In genomic region chr14:29015896-29016295, GRCm38 (mm10) we compare ENCODE assay signal across 9 mouse cellular contexts. TPM values are rescaled to one million over a fixed set of nuclear protein-coding genes. Genes with fewer than 3 reads are reported as not detected.
DNase-seq lines count a peak whose midpoint lies in the region; ATAC-seq and TF ChIP-seq lines count a peak whose summit lies in the region.
"Had no signal": no experiment of that assay in that cellular context is flagged by ENCODE, and none has a peak within 500 bp of the region (broad histone marks: within the 10 kb centered on the region; RNA-seq: fewer than 3 reads in every experiment).

No protein-coding gene starts in this region.

- no peaks in the 10 kb centered on the region for H3K36me3 ChIP-seq in liver, adult 2 months (ENCODE audit: control insufficient read depth, insufficient read depth, low read length)
- no peaks in the 10 kb centered on the region for H3K36me3 ChIP-seq in forebrain, embryonic 14.5 days (ENCODE audit: control insufficient read depth, insufficient read depth, low read length)
- H3K36me3 ChIP-seq in neural tube, embryonic 15.5 days: no peaks in the 10 kb centered on the region

- no peaks in the 10 kb centered on the region for H3K79me2 ChIP-seq in liver, adult 2 months (ENCODE audit: control insufficient read depth, insufficient read depth, low read length)

- peaks cover 13% of the 10 kb centered on the region for H3K4me1 ChIP-seq in liver, adult 2 months (ENCODE audit: control insufficient read depth, insufficient read depth, low read length)
- peaks cover 5% of the 10 kb centered on the region; the same call in 1 of the 2 replicates for H3K4me1 ChIP-seq in forebrain, embryonic 14.5 days (ENCODE audit: control insufficient read depth, insufficient read depth, low read length)
- 0 out of 2 replicates have a peak, but pooled peaks cover 5% of the 10 kb centered on the region for H3K4me1 ChIP-seq in neural tube, embryonic 15.5 days
- H3K4me1 ChIP-seq: megakaryocyte, embryonic 14.5 days had no signal

- WGBS in liver, adult 2 months: 21% methylated on average over 5 of the region's 5 CpGs
- WGBS in forebrain, embryonic 14.5 days: 37% methylated on average over 5 of the region's 5 CpGs
- WGBS in neural tube, embryonic 15.5 days: 28% methylated on average over 5 of the region's 5 CpGs

- peak overlapping the region; percentile 73 for H3K27ac ChIP-seq in liver, adult 2 months (replicated peaks; ENCODE audit: insufficient read depth, low read depth, low read length)
- no peak overlapping the region for H3K27ac ChIP-seq in forebrain, embryonic 14.5 days (ENCODE audit: low read depth, low read length)
- H3K27ac ChIP-seq in neural tube, embryonic 15.5 days (replicated peaks): no peak overlapping the region

- H3K9me3 ChIP-seq in forebrain, embryonic 14.5 days (replicated peaks; ENCODE audit: control insufficient read depth, low read length): no peaks in the 10 kb centered on the region
- H3K9me3 ChIP-seq in neural tube, embryonic 15.5 days (replicated peaks): no peaks in the 10 kb centered on the region

- no peak overlapping the region for H3K4me3 ChIP-seq in liver, adult 2 months (ENCODE audit: insufficient read depth, low read depth, low read length)
- no peak overlapping the region for H3K4me3 ChIP-seq in forebrain, embryonic 14.5 days (ENCODE audit: low read depth, low read length)
- no peak overlapping the region for H3K4me3 ChIP-seq in neural tube, embryonic 15.5 days (replicated peaks)
- H3K4me3 ChIP-seq: megakaryocyte, embryonic 14.5 days had no signal

- no peak overlapping the region for H3K4me2 ChIP-seq in forebrain, embryonic 14.5 days (ENCODE audit: low read length)
- no peak overlapping the region for H3K4me2 ChIP-seq in neural tube, embryonic 15.5 days

- peak; percentile 98 for DNase-seq in liver, adult 2 months (ENCODE audit: extremely low read depth, low read depth, low spot score)
- DNase-seq in liver: no peak
- peak; percentile 54 for DNase-seq in forebrain, embryonic 14.5 days (ENCODE audit: low spot score)
- peak; percentile 65 to 71 for DNase-seq in kidney, postnatal 36 days
- no peak for DNase-seq in c-Kit-positive CD71-positive TER-119-positive erythroid progenitor cells, embryonic 14.5 days (ENCODE audit: low spot score)
- DNase-seq in lung, adult 18-20 months: no peak

- H3K27me3 ChIP-seq in liver, adult 2 months (ENCODE audit: control insufficient read depth, insufficient read depth, low read length): no peaks in the 10 kb centered on the region
- H3K27me3 ChIP-seq in forebrain, embryonic 14.5 days (replicated peaks; ENCODE audit: control insufficient read depth, insufficient read depth, low read length): no peaks in the 10 kb centered on the region
- H3K27me3 ChIP-seq in neural tube, embryonic 15.5 days (replicated peaks): no peaks in the 10 kb centered on the region
- H3K27me3 ChIP-seq: megakaryocyte, embryonic 14.5 days had no signal

- peak; percentile 37; the same call in 1 of the 2 replicates for ATAC-seq in forebrain, embryonic 14.5 days
- ATAC-seq in neural tube, embryonic 15.5 days (ENCODE audit: low FRiP score): peak; percentile 45; the same call in 1 of the 2 replicates

- TF ChIP-seq CTCF in liver, adult 2 months (IDR thresholded peaks at IDR 0.05; ENCODE audit: low read depth, low read length): no peak

- H3K9ac ChIP-seq in liver, adult 2 months (ENCODE audit: low read depth, low read length): no peak overlapping the region
- H3K9ac ChIP-seq in forebrain, embryonic 14.5 days (ENCODE audit: low read length): no peak overlapping the region
- no peak overlapping the region for H3K9ac ChIP-seq in neural tube, embryonic 15.5 days (replicated peaks)

- no peak for TF ChIP-seq POLR2A in liver, adult 2 months (IDR thresholded peaks at IDR 0.05; ENCODE audit: extremely low read depth, insufficient read depth, low read length)

RNA-seq across cellular contexts. Expression of gene Lrtm1, which starts 2.1 kb away (rescaled TPM):
- total RNA-seq in liver, adult 2 months (2014; rRNA removed): 3.4 and 11.0 TPM in 2 replicates
- 10.2 and 11.9 TPM in 2 replicates for polyA plus RNA-seq in liver, adult 2 months (2012; rRNA removed)
- polyA plus RNA-seq in forebrain, embryonic 14.5 days (2014; fragmentation: Nextera tagmentation; extraction: Ambion mirVana): 0.25 TPM in 1 of 2 replicates, not detected in the other
- polyA plus RNA-seq in neural tube, embryonic 15.5 days (2015; fragmentation: Nextera tagmentation; extraction: Ambion mirVana): 0.14 and 0.37 TPM in 2 replicates
- polyA plus RNA-seq: cerebellum, adult 2 months had no signal

Comparison
In these comparisons a context has a peak if more than half of its experiments do, and no peak if none do; other contexts are left out.
1. DNase-seq: peak in liver, adult 2 months (single experiment), forebrain, embryonic 14.5 days (single experiment) and kidney, postnatal 36 days (2 of 2); none in liver (single experiment), c-Kit-positive CD71-positive TER-119-positive erythroid progenitor cells, embryonic 14.5 days (single experiment) and lung, adult 18-20 months (0 of 2).